Mouse (Mus musculus) liver, adult 2 months (tissue): ENCODE measurements around the gene Cyth1. TPM values are rescaled to one million over a fixed set of nuclear protein-coding genes. Genes with fewer than 3 reads are reported as not detected.
A peak's percentile ranks its signal among the peaks of the same experiment; 100 is the strongest.

Source experiments
- DNase-seq: peaks from one replicate; pipeline ENCODE4 v3.0.0-alpha.2; 2011; ENCODE audit warnings: low read depth, low spot score; ENCODE audit errors: extremely low read depth
- H3K27ac ChIP-seq: fragments of 200-500 bp; replicated peaks from 2 replicates; pipeline ENCODE4 v1.5.1; 2012; ENCODE audit warnings: low read depth, mild to moderate bottlenecking, control low read depth, inconsistent platforms, low read length; ENCODE audit not compliant: insufficient read depth
- H3K27me3 ChIP-seq: fragments of 200-500 bp; 2 replicates; pipeline ENCODE4 v1.6.1; 2012; ENCODE audit warnings: mild to moderate bottlenecking, moderate library complexity, low read length, inconsistent platforms; ENCODE audit not compliant: control insufficient read depth, insufficient read depth
- H3K36me3 ChIP-seq: fragments of 200-500 bp; 2 replicates; pipeline ENCODE4 v1.6.1; 2012; ENCODE audit warnings: low read length, inconsistent platforms; ENCODE audit not compliant: control insufficient read depth, insufficient read depth
- H3K4me1 ChIP-seq: fragments of 200-500 bp; 2 replicates; pipeline ENCODE4 v1.6.1; 2011; ENCODE audit warnings: low read length; ENCODE audit not compliant: control insufficient read depth, insufficient read depth
- H3K4me3 ChIP-seq: fragments of 200-500 bp; 2 replicates; pipeline ENCODE4 v1.5.1; 2011; ENCODE audit warnings: low read depth, mild to moderate bottlenecking, control low read depth, low read length, moderate library complexity; ENCODE audit not compliant: insufficient read depth
- H3K79me2 ChIP-seq: fragments of 200-500 bp; 2 replicates; pipeline ENCODE4 v1.6.1; 2012; ENCODE audit warnings: inconsistent platforms, mild to moderate bottlenecking, low read length, moderate library complexity; ENCODE audit not compliant: control insufficient read depth, insufficient read depth
- H3K9ac ChIP-seq: fragments of 200-500 bp; 2 replicates; pipeline ENCODE4 v1.6.1; 2012; ENCODE audit warnings: low read depth, mild to moderate bottlenecking, control low read depth, inconsistent platforms, low read length
- CTCF ChIP-seq: fragments of 200-500 bp; IDR thresholded peaks from 2 replicates; pipeline ENCODE4 v1.5.1; 2011; ENCODE audit warnings: low read depth, low read length, control low read depth
- POLR2A ChIP-seq: fragments of 200-500 bp; IDR thresholded peaks from 2 replicates; pipeline ENCODE4 v1.6.1; 2011; ENCODE audit warnings: low read length, control low read depth; ENCODE audit not compliant: insufficient read depth; ENCODE audit errors: extremely low read depth
- WGBS: fragments of 180-500 bp; shearing (Covaris S2); methylation state at CpG from one replicate; pipeline ENCODE4 v1.1.7; 2018; 5-methylcytosine and 5-hydroxymethylcytosine counted together
- polyA plus RNA-seq: library from polyadenylated mRNA; depleted of rRNA; stranded (reverse); fragments of >200 nt; gene quantifications from 2 replicates; pipeline ENCODE4 v1.2.3, GENCODE M21; 2012
- total RNA-seq: library from RNA; depleted of rRNA; stranded (reverse); fragments of >200 nt; gene quantifications from 2 replicates; pipeline ENCODE4 v1.2.3, GENCODE M21; 2014

The Cyth1 gene
- total and polyA plus RNA-seq, 2 experiments, result 14.7 to 32.4 TPM

- no peak overlapping the region for H3K4me3 ChIP-seq
- H3K27ac ChIP-seq, result no peak overlapping the region
Observed at GRCm38 (mm10) chr11:118276328-118276727, 27.9 kb upstream of the Cyth1 start.

GRCm38 (mm10) chr11:118275092-118275491 lies 26.7 kb upstream of the Cyth1 start:
- H3K27ac ChIP-seq, result no peak overlapping the region
- DNase-seq, result no peak
- no peaks in the 10 kb centered on the region for H3K27me3 ChIP-seq
- H3K36me3 ChIP-seq, result peaks cover 23% of the 10 kb centered on the region; the same call in 1 of the 2 replicates
- no peaks in the 10 kb centered on the region for H3K79me2 ChIP-seq
- no peak for TF ChIP-seq CTCF
- TF ChIP-seq POLR2A, result no peak
- H3K4me3 ChIP-seq, result no peak overlapping the region
- no peak overlapping the region for H3K9ac ChIP-seq
- 88% methylated on average over 9 of the region's 9 CpGs for WGBS
- no peaks in the 10 kb centered on the region for H3K4me1 ChIP-seq

More at GRCm38 (mm10) chr11:118276328-118276727, 27.9 kb upstream of the Cyth1 start:
- no peak for DNase-seq
- H3K79me2 ChIP-seq, result no peaks in the 10 kb centered on the region
- H3K4me1 ChIP-seq, result no peaks in the 10 kb centered on the region
- 95% methylated on average over 7 of the region's 7 CpGs for WGBS
- H3K36me3 ChIP-seq, result peaks cover 17% of the 10 kb centered on the region; the same call in 1 of the 2 replicates
- no peaks in the 10 kb centered on the region for H3K27me3 ChIP-seq
- no peak for TF ChIP-seq CTCF
- TF ChIP-seq POLR2A, result no peak
- no peak overlapping the region for H3K9ac ChIP-seq

- 98% methylated on average over 3 of the region's 3 CpGs for WGBS
Observed at GRCm38 (mm10) chr11:118269827-118270226, 21.4 kb upstream of the Cyth1 start.

GRCm38 (mm10) chr11:118266666-118267046 lies 18.3 kb upstream of the Cyth1 start:
- peak overlapping the region; percentile 66 for H3K27ac ChIP-seq
- H3K79me2 ChIP-seq, result no peaks in the 10 kb centered on the region
- H3K36me3 ChIP-seq, result peaks cover 36% of the 10 kb centered on the region
- no peaks in the 10 kb centered on the region for H3K27me3 ChIP-seq
- TF ChIP-seq POLR2A (no peak), CTCF (peak; percentile 42; the same call in 1 of the 2 replicates)
- no peak for DNase-seq
- peak overlapping the region; percentile 30; the same call in 1 of the 2 replicates for H3K9ac ChIP-seq
- peaks cover 15% of the 10 kb centered on the region for H3K4me1 ChIP-seq
- WGBS, result 81% methylated on average over 7 of the region's 7 CpGs
- no peak overlapping the region for H3K4me3 ChIP-seq

More at GRCm38 (mm10) chr11:118269827-118270226, 21.4 kb upstream of the Cyth1 start:
- TF ChIP-seq POLR2A (no peak), CTCF (peak; percentile 41)
- no peak overlapping the region for H3K27ac ChIP-seq
- H3K4me3 ChIP-seq, result no peak overlapping the region
- H3K4me1 ChIP-seq, result peaks cover 15% of the 10 kb centered on the region
- H3K9ac ChIP-seq, result no peak overlapping the region
- no peaks in the 10 kb centered on the region for H3K27me3 ChIP-seq
- no peaks in the 10 kb centered on the region for H3K79me2 ChIP-seq
- no peak for DNase-seq
- peaks cover 37% of the 10 kb centered on the region for H3K36me3 ChIP-seq

GRCm38 (mm10) chr11:118266044-118266665 lies 17.8 kb upstream of the Cyth1 start:
- DNase-seq, result peak; percentile 87
- Histone ChIP-seq H3K36me3 (peaks cover 38% of the 10 kb centered on the region), H3K27ac (peak overlapping the region; percentile 66), H3K79me2 (no peaks in the 10 kb centered on the region), H3K9ac (no peak overlapping the region), H3K4me1 (peaks cover 15% of the 10 kb centered on the region), H3K27me3 (no peaks in the 10 kb centered on the region), H3K4me3 (no peak overlapping the region)
- WGBS, result 38% methylated on average over 10 of the region's 10 CpGs
- TF ChIP-seq CTCF (no peak), POLR2A (no peak)

GRCm38 (mm10) chr11:118265621-118266020 lies 17.2 kb upstream of the Cyth1 start:
- TF ChIP-seq CTCF, result no peak
- TF ChIP-seq POLR2A, result no peak
- Histone ChIP-seq H3K4me1 (peaks cover 15% of the 10 kb centered on the region), H3K4me3 (no peak overlapping the region), H3K27me3 (no peaks in the 10 kb centered on the region), H3K9ac (no peak overlapping the region), H3K27ac (peak overlapping the region; percentile 58), H3K36me3 (peaks cover 39% of the 10 kb centered on the region), H3K79me2 (no peaks in the 10 kb centered on the region)
- WGBS, result 27% methylated on average over 11 of the region's 11 CpGs
- DNase-seq, result peak; percentile 99
